Mouse (Mus musculus): ENCODE data around the gene Hoxb4.

Gene Hoxb4

DNA sequence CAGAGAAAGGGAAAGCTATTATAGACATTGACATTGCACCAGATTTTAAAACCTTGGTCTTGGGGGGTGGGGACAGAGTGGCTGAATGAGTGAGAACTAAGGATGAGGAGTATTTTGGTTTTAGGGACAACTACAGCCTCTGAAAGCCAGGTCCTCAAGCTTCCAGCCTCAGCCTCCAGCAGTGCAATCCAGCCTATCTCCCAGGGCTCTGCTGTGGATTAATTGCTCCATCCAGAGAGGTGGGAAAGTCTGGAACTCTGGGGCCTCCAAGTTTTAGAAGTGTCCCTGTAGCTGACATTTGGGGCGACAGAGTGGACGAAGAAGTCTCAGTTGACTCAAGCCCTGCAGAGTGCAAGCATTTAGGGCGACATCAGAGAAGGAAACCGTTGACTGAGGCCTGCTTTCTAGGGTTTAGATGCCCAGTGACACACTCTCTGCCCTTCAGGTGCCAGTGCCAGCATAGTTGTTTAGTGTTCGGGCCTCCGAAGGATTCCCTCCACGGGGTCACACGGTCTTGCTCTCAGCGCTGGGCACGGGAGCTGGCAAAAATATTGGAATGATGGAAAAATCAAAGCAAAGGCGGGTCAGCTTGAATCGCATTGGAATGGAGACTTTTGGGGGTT, 4.2 kb upstream of the Hoxb4 start:
- DNase-seq (ENCODE audit: low spot score), result no peak

DNA sequence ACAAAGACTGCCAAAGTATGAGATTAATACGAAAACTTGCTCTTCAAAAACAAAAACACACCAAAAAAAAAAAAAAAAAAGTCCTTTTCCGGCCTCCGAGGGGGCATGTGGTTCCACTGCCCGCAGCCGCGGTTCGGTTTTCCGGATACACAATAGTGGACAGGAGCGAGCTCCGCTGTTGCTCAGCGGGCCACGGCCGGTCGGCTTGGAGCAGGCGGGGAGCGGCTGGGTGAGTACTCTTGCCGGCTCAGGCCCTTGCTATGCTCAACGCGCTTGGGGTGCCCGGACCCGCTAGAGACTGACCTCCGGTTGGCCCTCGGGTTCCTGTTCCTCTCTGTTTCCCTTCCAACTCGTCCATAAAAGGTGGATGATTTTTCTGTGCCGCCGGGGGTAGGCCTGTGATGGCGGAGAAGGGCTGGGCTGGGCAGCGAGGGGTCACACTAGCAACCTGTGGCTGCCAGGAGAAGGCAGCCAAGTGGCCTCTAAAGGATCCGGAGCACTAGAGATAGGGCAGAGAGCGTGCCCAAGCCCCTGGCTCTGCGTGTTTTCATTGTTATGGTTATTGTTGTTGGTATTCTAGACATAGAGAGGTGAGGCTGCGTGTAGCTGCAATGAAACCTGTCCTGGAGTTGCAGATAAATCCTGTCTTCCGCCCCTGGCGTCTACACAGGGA, 3.3 kb upstream of the Hoxb4 start:
- no peak for DNase-seq (ENCODE audit: low spot score)

DNA sequence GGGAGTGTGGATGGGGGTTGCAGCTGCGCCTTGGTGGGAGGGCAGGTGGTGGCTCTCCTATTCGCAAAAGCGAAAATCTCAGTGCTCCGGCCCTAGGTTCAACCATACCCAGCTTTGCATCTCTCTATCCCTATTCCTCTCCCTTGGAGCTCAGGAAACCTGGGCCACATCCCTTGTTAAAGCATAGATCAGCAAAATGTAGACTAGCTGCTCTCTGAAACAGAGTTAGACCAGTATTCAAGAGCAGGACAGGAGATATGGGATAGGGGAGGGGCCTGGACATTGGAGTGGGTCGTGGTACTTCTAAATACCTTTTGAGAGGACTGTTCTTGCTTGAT, 2.8 kb upstream of the Hoxb4 start:
- no peak for DNase-seq (ENCODE audit: low spot score)

DNA sequence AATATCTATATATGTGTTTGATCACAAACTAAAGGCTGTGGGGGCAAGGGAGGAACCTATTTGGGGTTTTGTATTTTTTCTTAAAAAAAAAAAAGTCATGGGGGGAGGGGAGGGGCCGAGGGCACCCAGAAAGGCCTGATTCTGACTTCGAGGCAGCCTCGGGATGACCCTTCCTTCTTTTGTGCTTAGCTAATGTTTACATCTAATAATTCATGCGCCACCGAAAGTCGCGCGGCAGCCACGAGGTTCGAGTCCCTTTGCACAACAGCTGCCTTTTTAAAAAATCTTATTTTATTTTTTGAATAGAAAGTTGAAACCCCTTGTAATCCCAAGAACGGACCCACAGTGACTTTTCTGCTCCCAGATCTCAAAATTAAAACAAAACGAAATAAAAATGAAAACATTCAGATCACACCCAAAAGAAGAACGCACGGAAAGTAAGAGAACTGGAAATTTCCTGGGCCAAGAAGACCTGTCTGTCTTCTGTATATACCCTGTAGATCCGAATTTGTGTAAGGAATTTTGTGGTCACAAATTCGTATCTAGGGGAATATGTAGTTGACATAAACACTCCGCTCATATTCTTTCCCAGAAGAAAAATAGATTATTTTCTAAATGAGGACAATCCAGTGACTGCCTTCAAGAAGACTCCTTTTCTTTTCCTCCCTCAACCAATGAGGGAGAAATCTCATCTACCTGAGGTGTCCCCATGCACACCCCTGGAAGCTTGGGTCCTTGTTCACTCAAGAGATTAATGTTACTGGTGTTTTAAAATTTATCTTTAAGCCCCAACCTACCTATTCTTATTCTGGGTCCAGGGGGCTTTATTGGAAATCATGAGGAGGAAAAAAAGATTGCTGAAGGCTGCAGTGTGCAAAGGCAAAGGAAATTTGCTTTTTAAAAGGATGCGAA, 1.1 kb upstream of the Hoxb4 start:
- DNase-seq (ENCODE audit: low spot score), result no peak

GRCm38 (mm10) chr11:96318368-96319070, 452 bp downstream of the Hoxb4 start:
- no peak for DNase-seq (ENCODE audit: low spot score)

DNA sequence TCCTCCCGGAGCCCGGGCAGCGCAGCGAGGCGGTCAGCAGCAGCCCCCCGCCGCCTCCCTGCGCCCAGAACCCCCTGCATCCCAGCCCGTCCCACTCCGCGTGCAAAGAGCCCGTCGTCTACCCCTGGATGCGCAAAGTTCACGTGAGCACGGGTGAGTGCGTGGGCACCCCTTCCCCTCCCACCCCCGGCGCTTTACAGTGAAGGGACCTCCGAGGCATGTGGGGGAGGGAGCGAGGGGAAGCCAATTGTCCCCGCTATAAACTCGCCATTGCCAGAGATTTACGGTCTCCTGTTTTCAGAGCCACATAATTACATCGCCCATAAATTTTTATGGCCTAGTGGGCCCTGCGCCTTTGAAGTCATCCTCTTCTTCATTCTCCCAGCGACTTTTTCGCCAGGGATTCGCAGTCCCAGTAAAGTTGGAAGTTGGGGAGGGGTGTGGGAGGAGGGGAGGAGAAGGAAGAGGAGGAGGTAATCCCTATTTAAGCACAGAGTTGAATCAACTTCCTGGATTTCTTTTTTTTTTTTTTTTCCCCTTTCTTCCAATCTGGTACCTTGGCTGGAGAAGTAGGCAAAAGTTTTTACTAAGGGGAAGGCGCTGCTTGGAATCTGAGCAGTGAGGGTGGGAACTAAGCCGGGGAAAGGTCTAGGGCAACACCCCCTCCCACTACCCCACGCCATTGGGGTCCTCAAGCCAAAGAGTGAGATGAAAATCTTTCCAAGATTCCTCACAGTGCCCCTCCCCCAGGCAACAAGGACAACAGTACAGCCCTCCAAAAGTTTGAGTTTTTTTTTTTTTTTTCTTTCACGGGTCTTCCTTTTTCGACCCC, 1.2 kb downstream of the Hoxb4 start:
- no peak for DNase-seq (ENCODE audit: low spot score)

DNA sequence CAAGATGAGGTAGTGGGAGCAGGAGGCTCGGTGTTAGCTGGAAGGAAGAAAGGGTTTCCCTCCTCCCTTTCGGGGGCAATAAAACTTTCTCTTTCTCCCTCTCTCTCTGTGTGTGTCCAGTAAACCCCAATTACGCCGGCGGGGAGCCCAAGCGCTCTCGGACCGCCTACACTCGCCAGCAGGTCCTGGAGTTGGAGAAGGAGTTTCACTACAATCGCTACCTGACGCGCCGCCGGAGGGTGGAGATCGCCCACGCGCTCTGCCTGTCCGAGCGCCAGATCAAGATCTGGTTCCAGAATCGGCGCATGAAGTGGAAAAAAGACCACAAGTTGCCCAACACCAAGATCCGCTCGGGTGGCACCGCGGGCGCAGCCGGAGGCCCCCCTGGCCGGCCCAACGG, 1.8 kb downstream of the Hoxb4 start:
- DNase-seq (ENCODE audit: low spot score), result no peak

DNA sequence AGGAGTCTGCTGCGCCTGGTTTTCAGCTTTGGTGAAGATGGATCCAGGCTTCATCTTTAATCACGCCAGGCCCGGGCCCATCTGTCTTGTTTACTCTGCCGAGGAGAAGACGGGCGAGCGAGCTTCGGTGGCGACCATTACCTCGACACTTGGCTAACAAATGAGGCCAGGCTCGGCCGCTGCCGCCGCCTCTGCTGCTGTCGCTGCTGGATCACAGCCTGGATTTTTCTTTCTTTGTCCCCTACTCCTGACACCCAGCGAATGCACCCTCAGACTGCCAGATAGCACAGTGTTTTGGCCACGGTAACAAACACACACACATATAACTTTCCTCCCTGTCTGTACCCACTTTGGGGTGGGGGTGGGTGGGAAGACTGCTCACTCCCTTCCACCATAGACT, 2.6 kb downstream of the Hoxb4 start:
- no peak for DNase-seq (ENCODE audit: low spot score)

- DNase-seq (ENCODE audit: low spot score), result no peak
Measured at GRCm38 (mm10) chr11:96321846-96322245, 3.8 kb downstream of the Hoxb4 start.

- DNase-seq (ENCODE audit: low spot score), result no peak
Measured at GRCm38 (mm10) chr11:96322738-96323137, 4.7 kb downstream of the Hoxb4 start.

DNA sequence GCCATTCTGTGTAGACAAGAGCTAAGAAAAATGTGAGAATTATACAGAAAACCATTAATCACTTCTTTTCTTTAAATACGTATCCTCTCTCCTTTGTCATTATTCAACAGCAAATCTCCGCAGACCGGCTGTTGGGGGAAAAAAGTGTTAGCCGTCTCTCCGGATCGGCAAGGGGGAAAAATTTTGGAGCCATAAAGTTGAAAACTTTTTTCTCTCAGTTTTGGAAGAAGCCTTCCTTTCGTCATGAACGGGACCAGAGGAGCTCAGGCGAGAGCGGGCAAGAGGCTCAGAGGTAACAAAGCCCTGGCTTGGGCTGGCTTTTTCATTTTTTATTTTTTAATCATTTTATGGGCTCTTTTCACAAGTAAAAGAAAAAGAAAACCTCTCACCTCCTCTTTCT, 5.1 kb downstream of the Hoxb4 start, which contains the start of gene Hoxb3:
Gene Hoxb3 (plus strand): TSS at position 173 of the 400 bp plus-strand sequence.
- no peak for DNase-seq (ENCODE audit: low spot score)

DNA sequence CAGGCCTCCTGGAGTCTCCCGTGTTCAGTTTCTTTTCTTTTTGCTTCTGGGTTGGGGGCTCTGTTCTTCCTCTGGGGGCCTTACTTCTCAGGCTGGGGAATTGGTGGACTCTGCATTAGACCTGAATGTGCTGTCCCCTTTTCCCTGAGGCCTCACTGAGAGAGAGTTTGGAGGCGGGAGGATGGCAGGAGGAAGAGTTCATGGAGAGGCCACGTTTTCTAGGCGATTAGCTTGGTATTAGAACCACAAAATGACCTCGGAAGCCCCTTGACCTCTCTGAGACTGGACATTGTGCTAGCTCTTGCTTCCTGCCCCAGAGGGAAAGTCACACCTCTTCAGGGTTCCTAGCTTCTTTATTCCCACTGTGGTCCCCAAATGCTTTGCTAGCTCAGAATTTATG, 6.1 kb downstream of the Hoxb4 start:
- DNase-seq (ENCODE audit: low spot score), result no peak

- no peak for DNase-seq (ENCODE audit: low spot score)
Measured at GRCm38 (mm10) chr11:96324965-96325364, 6.9 kb downstream of the Hoxb4 start.

- no peak for DNase-seq (ENCODE audit: low spot score)
Measured at GRCm38 (mm10) chr11:96325747-96326212, 7.7 kb downstream of the Hoxb4 start.

- no peak for DNase-seq (ENCODE audit: low spot score)
Measured at GRCm38 (mm10) chr11:96326705-96327104, 8.6 kb downstream of the Hoxb4 start.

DNA sequence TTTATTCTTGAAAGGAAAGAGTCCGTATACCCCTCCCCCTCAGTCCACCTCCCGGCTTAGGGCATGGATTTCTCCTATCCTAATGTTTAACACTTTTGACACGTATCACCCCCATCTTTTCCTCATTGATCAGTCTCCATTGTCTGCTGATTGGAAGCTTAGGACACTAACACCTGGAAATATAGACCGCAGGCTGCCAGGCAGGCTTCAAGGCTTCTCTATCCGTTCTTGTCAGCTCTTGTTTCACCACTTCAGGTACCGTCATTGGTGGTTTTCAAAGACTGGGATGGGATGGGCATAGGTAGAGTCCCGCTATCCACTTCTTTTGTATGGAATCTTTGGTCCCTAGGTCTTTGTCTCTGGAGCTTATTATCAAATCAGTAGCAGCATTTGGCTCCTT, 9.1 kb downstream of the Hoxb4 start:
- DNase-seq (ENCODE audit: low spot score), result no peak

GRCm38 (mm10) chr11:96327750-96328149, 9.7 kb downstream of the Hoxb4 start:
- no peak for DNase-seq (ENCODE audit: low spot score)

- DNase-seq (ENCODE audit: low spot score), result no peak
Measured at GRCm38 (mm10) chr11:96328605-96329004, 10.5 kb downstream of the Hoxb4 start.

GRCm38 (mm10) chr11:96332105-96332504, 14.0 kb downstream of the Hoxb4 start:
- DNase-seq (ENCODE audit: low spot score), result no peak

- DNase-seq (ENCODE audit: low spot score), result no peak
Measured at GRCm38 (mm10) chr11:96332618-96333032, 14.6 kb downstream of the Hoxb4 start.

- no peak for DNase-seq (ENCODE audit: low spot score)
Measured at GRCm38 (mm10) chr11:96333241-96334001, 15.4 kb downstream of the Hoxb4 start.

Data from c-Kit-positive CD71-positive TER-119-positive erythroid progenitor cells, embryonic 14.5 days (primary cell).